Mouse (Mus musculus) G1E (cell line): Measurements from ENCODE around the gene Olfr91.

Experiments used
- GATA1 ChIP-seq: IDR thresholded peaks from 2 replicates; pipeline ENCODE4 v1.6.1; 2012; ENCODE audit warnings: borderline replicate concordance, low read length, inconsistent platforms, mixed read lengths
- TAL1 ChIP-seq: conservative IDR thresholded peaks from 2 replicates; pipeline ENCODE4 v1.6.1; 2012; ENCODE audit warnings: low read depth, low read length, inconsistent platforms, mixed read lengths

DNA sequence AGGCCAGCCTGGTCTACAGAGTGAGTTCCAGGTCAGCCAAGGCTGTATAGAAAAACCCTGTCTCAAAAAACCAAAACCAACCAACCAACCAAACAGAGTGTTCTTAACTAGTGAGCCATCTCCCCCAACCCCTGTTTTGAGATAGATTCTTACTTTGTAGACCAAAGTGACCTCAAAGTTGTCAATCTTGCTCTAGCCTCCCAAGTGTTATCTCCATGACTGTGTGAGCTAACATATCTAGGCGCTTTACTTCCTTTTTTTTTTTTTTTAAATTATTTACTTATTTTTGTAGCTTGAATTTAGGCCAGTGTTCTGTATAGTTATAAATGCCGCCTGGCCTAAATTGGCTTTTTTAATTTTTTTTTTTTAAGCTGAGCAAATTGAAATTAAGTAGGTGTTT lies 32.1 kb downstream of the Olfr91 start:
- TF ChIP-seq TAL1 (no peak), GATA1 (no peak)
